Mouse (Mus musculus) MEL (cell line): ENCODE results near the gene Sdhaf3. TPM values are rescaled to one million over a fixed set of nuclear protein-coding genes. Genes with fewer than 3 reads are reported as not detected.

ENCODE experiments used
- DNase-seq: peaks from one replicate; pipeline ENCODE4 v3.0.0; 2011; ENCODE audit warnings: low read depth, low spot score
- H3K27ac ChIP-seq: 2 replicates; pipeline ENCODE4 v1.5.1; 2012; ENCODE audit warnings: low read depth, mild to moderate bottlenecking, control low read depth, low read length, moderate library complexity; ENCODE audit not compliant: control insufficient read depth
- H3K27me3 ChIP-seq, 2 experiments: fragments of 150-350 bp in 1 of 2; sonication (generic) in 1 of 2; 2 replicates each; pipeline ENCODE4 v1.6.1; 2012; ENCODE audit warnings: low read length in 2 of 2, mild to moderate bottlenecking in 2 of 2, improper control_type of control experiment in 1 of 2, moderate library complexity in 1 of 2; ENCODE audit not compliant: insufficient read depth in 2 of 2, control insufficient read depth in 1 of 2
- H3K36me3 ChIP-seq, 2 experiments: 2 replicates each; pipeline ENCODE4 v1.6.1; 2012 to 2014; ENCODE audit warnings: low read length in 2 of 2, improper control_type of control experiment in 1 of 2, inconsistent platforms in 1 of 2, mild to moderate bottlenecking in 1 of 2; ENCODE audit not compliant: insufficient read depth in 2 of 2, control insufficient read depth in 1 of 2
- H3K4me1 ChIP-seq, 2 experiments: fragments of 150-350 bp in 1 of 2; sonication (generic) in 1 of 2; 2 replicates each; pipeline ENCODE4 v1.6.1; 2012; ENCODE audit warnings: low read length in 2 of 2, improper control_type of control experiment in 1 of 2, mild to moderate bottlenecking in 1 of 2; ENCODE audit not compliant: insufficient read depth in 2 of 2, control insufficient read depth in 1 of 2
- H3K4me3 ChIP-seq, 2 experiments: fragments of 150-350 bp in 1 of 2; sonication (generic) in 1 of 2; 2 replicates each; pipeline ENCODE4 v1.5.1; 2012; ENCODE audit warnings: low read depth in 2 of 2, low read length in 2 of 2, mild to moderate bottlenecking in 2 of 2, moderate library complexity in 2 of 2, control low read depth in 1 of 2, improper control_type of control experiment in 1 of 2; ENCODE audit not compliant: control insufficient read depth in 1 of 2, insufficient read depth in 1 of 2
- H3K79me2 ChIP-seq: 2 replicates; pipeline ENCODE4 v1.6.1; 2012; ENCODE audit warnings: mild to moderate bottlenecking, low read length, moderate library complexity; ENCODE audit not compliant: control insufficient read depth, poor library complexity, insufficient read depth
- H3K9ac ChIP-seq: 2 replicates; pipeline ENCODE4 v1.6.1; 2012; ENCODE audit warnings: low read depth, mild to moderate bottlenecking, control low read depth, low read length, moderate library complexity; ENCODE audit not compliant: control insufficient read depth, poor library complexity, severe bottlenecking
- H3K9me3 ChIP-seq: fragments of 150-350 bp; sonication (generic); replicated peaks from 2 replicates; pipeline ENCODE4 v1.6.1; 2012; ENCODE audit warnings: mild to moderate bottlenecking, low read length, improper control_type of control experiment, moderate library complexity; ENCODE audit not compliant: insufficient read depth
- BHLHE40 ChIP-seq: IDR thresholded peaks from 2 replicates; pipeline ENCODE4 v1.6.1; 2012; ENCODE audit warnings: low read depth, mild to moderate bottlenecking, inconsistent platforms, low read length, improper control_type of control experiment, borderline replicate concordance
- CHD1 ChIP-seq: IDR thresholded peaks from 2 replicates; pipeline ENCODE4 v1.6.1; 2012; ENCODE audit warnings: low read depth, mild to moderate bottlenecking, inconsistent platforms, low read length, improper control_type of control experiment
- E2F4 ChIP-seq: IDR thresholded peaks from 2 replicates; pipeline ENCODE4 v1.6.1; 2011; ENCODE audit warnings: low read depth, low read length, improper control_type of control experiment, borderline replicate concordance
- ELF1 ChIP-seq: IDR thresholded peaks from 2 replicates; pipeline ENCODE4 v1.6.1; 2014; ENCODE audit warnings: low read depth, mild to moderate bottlenecking, inconsistent platforms, low read length, improper control_type of control experiment, moderate library complexity
- ETS1 ChIP-seq: IDR thresholded peaks from 2 replicates; pipeline ENCODE4 v1.6.1; 2012; ENCODE audit warnings: low read depth, mild to moderate bottlenecking, inconsistent platforms, low read length, improper control_type of control experiment, moderate library complexity
- GATA1 ChIP-seq: IDR thresholded peaks from 2 replicates; pipeline ENCODE4 v1.6.1; 2011; ENCODE audit warnings: low read depth, low read length, improper control_type of control experiment
- HCFC1 ChIP-seq: IDR thresholded peaks from 2 replicates; pipeline ENCODE4 v1.6.1; 2012; ENCODE audit warnings: low read depth, mild to moderate bottlenecking, inconsistent platforms, low read length, improper control_type of control experiment, moderate library complexity
- MAZ ChIP-seq: IDR thresholded peaks from 2 replicates; pipeline ENCODE4 v1.6.1; 2012; ENCODE audit warnings: low read depth, mild to moderate bottlenecking, inconsistent platforms, low read length, improper control_type of control experiment
- MEF2A ChIP-seq: IDR thresholded peaks from 2 replicates; pipeline ENCODE4 v1.6.1; 2014; ENCODE audit warnings: low read depth, mild to moderate bottlenecking, inconsistent platforms, low read length, improper control_type of control experiment; ENCODE audit not compliant: poor library complexity, insufficient replicate concordance, severe bottlenecking; ENCODE audit errors: extremely low read depth
- NELFE ChIP-seq: IDR thresholded peaks from 2 replicates; pipeline ENCODE4 v1.6.1; 2011; ENCODE audit warnings: low read depth, low read length, improper control_type of control experiment
- NRF1 ChIP-seq: IDR thresholded peaks from 2 replicates; pipeline ENCODE4 v1.6.1; 2014; ENCODE audit warnings: low read depth, mild to moderate bottlenecking, inconsistent platforms, low read length, improper control_type of control experiment, moderate library complexity; ENCODE audit not compliant: poor library complexity, insufficient read depth, severe bottlenecking
- RAD21 ChIP-seq: IDR thresholded peaks from 2 replicates; pipeline ENCODE4 v1.6.1; 2011; ENCODE audit warnings: mild to moderate bottlenecking, low read depth, low read length, improper control_type of control experiment
- RCOR1 ChIP-seq: IDR thresholded peaks from 2 replicates; pipeline ENCODE4 v1.6.1; 2012; ENCODE audit warnings: low read depth, mild to moderate bottlenecking, inconsistent platforms, low read length, improper control_type of control experiment
- SIN3A ChIP-seq: IDR thresholded peaks from 2 replicates; pipeline ENCODE4 v1.6.1; 2012; ENCODE audit warnings: low read length, improper control_type of control experiment, inconsistent platforms
- SMC3 ChIP-seq: IDR thresholded peaks from 2 replicates; pipeline ENCODE4 v1.6.1; 2011; ENCODE audit warnings: low read depth, low read length, improper control_type of control experiment
- TCF12 ChIP-seq: IDR thresholded peaks from 2 replicates; pipeline ENCODE4 v1.6.1; 2014; ENCODE audit warnings: low read depth, mild to moderate bottlenecking, inconsistent platforms, low read length, improper control_type of control experiment, moderate library complexity
- USF1 ChIP-seq: IDR thresholded peaks from 2 replicates; pipeline ENCODE4 v1.6.1; 2014; ENCODE audit warnings: low read depth, mild to moderate bottlenecking, inconsistent platforms, low read length, improper control_type of control experiment, moderate library complexity
- ZNF384 ChIP-seq: IDR thresholded peaks from 2 replicates; pipeline ENCODE4 v1.6.1; 2012; ENCODE audit warnings: low read depth, mild to moderate bottlenecking, inconsistent platforms, low read length, improper control_type of control experiment
- polyA plus RNA-seq, 2 experiments: library from polyadenylated mRNA; stranded (reverse) in 1 of 2; unstranded in 1 of 2; fragments of >175 nt in 1 of 2; fragments of >200 nt in 1 of 2; gene quantifications; 2 replicates each; pipeline versions ENCODE4 v1.2.1 to v1.2.4; 2012; ENCODE audit warnings: low replicate concordance in 2 of 2, low read depth in 1 of 2; ENCODE audit not compliant: insufficient read length in 2 of 2, insufficient read depth in 1 of 2, missing spikeins in 1 of 2
- total RNA-seq: library from RNA; depleted of rRNA; stranded (reverse); fragments of 300-350 nt; gene quantifications from 2 replicates; pipeline ENCODE4 v1.2.3, GENCODE M21; 2012

Sdhaf3 gene
- total and polyA plus RNA-seq, 3 experiments: 6.1 to 44.7 (median 7.5) TPM

GRCm38 (mm10) chr6:6955764-6956561 is at the start of gene Sdhaf3 (continued):
- peak; percentile 99 for TF ChIP-seq HCFC1
- TF ChIP-seq ELF1: peak; percentile 98
- TF ChIP-seq ETS1: 0 out of 2 replicates have a peak, but pooled peaks have one; percentile 14
- 0 out of 2 replicates have a peak, but pooled peaks have one; percentile 50 for TF ChIP-seq MAZ

- no peak for TF ChIP-seq NELFE
- TF ChIP-seq ELF1: no peak
- no peak for TF ChIP-seq GATA1
- no peak for TF ChIP-seq ZNF384
- TF ChIP-seq NRF1: no peak
- TF ChIP-seq BHLHE40: no peak
- no peak for TF ChIP-seq MEF2A
- no peak for TF ChIP-seq SMC3
- no peak for TF ChIP-seq USF1
- TF ChIP-seq TCF12: no peak
- TF ChIP-seq SIN3A: no peak
- no peak for TF ChIP-seq RAD21
- no peak for TF ChIP-seq CHD1
- TF ChIP-seq E2F4: no peak
- no peak for TF ChIP-seq RCOR1
- DNase-seq: no peak
Observed at GRCm38 (mm10) chr6:6909586-6909985, 46.2 kb upstream of the Sdhaf3 start.

More at GRCm38 (mm10) chr6:6909586-6909985, 46.2 kb upstream of the Sdhaf3 start:
- H3K27me3 ChIP-seq: no peaks in the 10 kb centered on the region
- H3K79me2 ChIP-seq: no peaks in the 10 kb centered on the region
- no peak overlapping the region for H3K4me3 ChIP-seq
- H3K4me1 ChIP-seq: no peaks in the 10 kb centered on the region
- H3K9me3 ChIP-seq: no peaks in the 10 kb centered on the region
- H3K27ac ChIP-seq: no peak overlapping the region
- no peaks in the 10 kb centered on the region for H3K36me3 ChIP-seq
- H3K9ac ChIP-seq: no peak overlapping the region
